ENCODE assay signal across 27 mouse cellular contexts in the genomic region with DNA sequence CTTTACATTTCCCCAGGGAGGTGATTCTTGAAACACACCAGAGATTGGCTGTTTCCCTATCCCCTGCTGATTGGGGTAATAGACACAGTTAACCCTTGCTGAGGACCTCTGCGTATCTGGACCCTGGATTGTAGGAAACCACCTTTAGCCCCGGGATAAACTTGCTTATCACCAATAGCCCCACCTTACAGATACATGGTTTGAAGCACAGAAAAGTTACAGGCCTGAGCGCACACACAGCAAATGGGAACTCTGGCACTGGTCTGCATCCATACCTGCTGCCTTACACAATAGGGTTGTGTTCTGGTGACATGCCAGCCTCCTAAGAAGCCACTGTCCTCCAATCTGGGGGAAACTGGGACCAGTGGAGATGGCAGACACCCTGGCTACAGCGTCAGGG. TPM values are rescaled to one million over a fixed set of nuclear protein-coding genes. Genes with fewer than 3 reads are reported as not detected.
DNase-seq lines count a peak whose midpoint lies in the region; ATAC-seq lines count a peak whose summit lies in the region.
"Had no signal": no experiment of that assay in that cellular context is flagged by ENCODE, and none has a peak within 500 bp of the region (broad histone marks: within the 10 kb centered on the region; RNA-seq: fewer than 3 reads in every experiment).

No protein-coding gene starts in this region.

- H3K9ac ChIP-seq in intestine, embryonic 15.5 days = no peak overlapping the region
- H3K9ac ChIP-seq: embryonic facial prominence, embryonic 13.5 days; forebrain, embryonic 13.5 days; forebrain, postnatal 0 days; heart, embryonic 12.5 days; heart, embryonic 15.5 days; hindbrain, embryonic 13.5 days had no signal

- no peak for ATAC-seq in megakaryocyte, adult 5-6 weeks (ENCODE audit: poor library complexity, severe bottlenecking)
- peak; percentile 71 for ATAC-seq in intestine, embryonic 15.5 days
- ATAC-seq: activated CD4-positive, CD25-positive, alpha-beta regulatory T cell, adult 4 months; CD4-positive, CD25-positive, alpha-beta regulatory T cell, adult 4 months; forebrain, embryonic 13.5 days; forebrain, postnatal 0 days; hindbrain, embryonic 16.5 days had no signal

- 65% methylated on average over 4 of the region's 4 CpGs for WGBS in intestine, embryonic 15.5 days
- WGBS in macrophage (ENCODE audit: missing documents) = 80% methylated on average over 4 of the region's 4 CpGs

- H3K4me1 ChIP-seq in megakaryocyte, embryonic 14.5 days = peaks cover 79% of the 10 kb centered on the region
- H3K4me1 ChIP-seq in intestine, embryonic 15.5 days (replicated peaks) = no peaks in the 10 kb centered on the region
- H3K4me1 ChIP-seq: embryonic facial prominence, embryonic 10.5 days; embryonic facial prominence, embryonic 13.5 days; forebrain, embryonic 13.5 days; heart, embryonic 12.5 days; heart, embryonic 15.5 days; hindbrain, embryonic 10.5 days; hindbrain, embryonic 13.5 days had no signal

- intact Hi-C loops in gastrocnemius, postnatal 14 days (cut with DNase I; ENCODE audit: low total_unique reads) = no loop called here

- H3K27me3 ChIP-seq in megakaryocyte, embryonic 14.5 days (replicated peaks) = no peaks in the 10 kb centered on the region
- no peaks in the 10 kb centered on the region for H3K27me3 ChIP-seq in intestine, embryonic 15.5 days (replicated peaks)
- H3K27me3 ChIP-seq: embryonic facial prominence, embryonic 13.5 days; forebrain, embryonic 13.5 days; heart, embryonic 15.5 days; hindbrain, embryonic 13.5 days had no signal

- DNase-seq in gastrocnemius, postnatal 14 days = no peak
- DNase-seq in urinary bladder, postnatal 10 days (ENCODE audit: low spot score) = no peak
- DNase-seq: cerebellum, adult 11 months; cerebellum, adult 2 months; cerebellum, adult 9-11 months; cerebellum, postnatal 25 days; forebrain, postnatal 0 days; gastrocnemius, adult 2 months; gastrocnemius, postnatal 25 days; heart, postnatal 36 days had no signal

- peaks cover 49% of the 10 kb centered on the region for H3K79me2 ChIP-seq in macrophage (ENCODE audit: inconsistent target)

- H3K36me3 ChIP-seq in megakaryocyte, embryonic 14.5 days (replicated peaks; ENCODE audit: low read length) = peaks cover 7% of the 10 kb centered on the region
- H3K36me3 ChIP-seq in intestine, embryonic 15.5 days = no peaks in the 10 kb centered on the region
- H3K36me3 ChIP-seq in macrophage (ENCODE audit: inconsistent target) = peaks cover 15% of the 10 kb centered on the region
- H3K36me3 ChIP-seq: embryonic facial prominence, embryonic 10.5 days; embryonic facial prominence, embryonic 13.5 days; heart, embryonic 12.5 days; heart, embryonic 15.5 days; hindbrain, embryonic 10.5 days; hindbrain, embryonic 13.5 days had no signal

- no peaks in the 10 kb centered on the region for H3K9me3 ChIP-seq in megakaryocyte, embryonic 14.5 days
- H3K9me3 ChIP-seq in intestine, embryonic 15.5 days = no peaks in the 10 kb centered on the region
- H3K9me3 ChIP-seq: embryonic facial prominence, embryonic 10.5 days; embryonic facial prominence, embryonic 13.5 days; forebrain, embryonic 13.5 days; heart, embryonic 12.5 days; heart, embryonic 15.5 days; hindbrain, embryonic 10.5 days; hindbrain, embryonic 13.5 days had no signal

- H3K27ac ChIP-seq in intestine, embryonic 15.5 days = 0 out of 2 replicates have a peak overlapping the region, but pooled peaks have one; percentile 9
- H3K27ac ChIP-seq in macrophage = peak overlapping the region; percentile 100
- H3K27ac ChIP-seq: embryonic facial prominence, embryonic 10.5 days; embryonic facial prominence, embryonic 13.5 days; forebrain, embryonic 13.5 days; gastrocnemius, adult 2 months; heart, embryonic 15.5 days; hindbrain, embryonic 10.5 days; hindbrain, embryonic 13.5 days had no signal

- H3K4me3 ChIP-seq in megakaryocyte, embryonic 14.5 days (replicated peaks) = peak overlapping the region; percentile 86
- H3K4me3 ChIP-seq in intestine, embryonic 15.5 days (replicated peaks) = no peak overlapping the region
- peak overlapping the region; percentile 92; the same call in 1 of the 2 replicates for H3K4me3 ChIP-seq in macrophage (ENCODE audit: inconsistent target)
- H3K4me3 ChIP-seq: embryonic facial prominence, embryonic 10.5 days; embryonic facial prominence, embryonic 13.5 days; erythroblast, embryonic 14.5 days; forebrain, embryonic 13.5 days; gastrocnemius, adult 2 months; heart, embryonic 12.5 days; heart, embryonic 15.5 days; hindbrain, embryonic 10.5 days; hindbrain, embryonic 13.5 days had no signal

- H3K4me2 ChIP-seq in intestine, embryonic 15.5 days (replicated peaks) = no peak overlapping the region; the same call in 1 of the 2 replicates
- H3K4me2 ChIP-seq: embryonic facial prominence, embryonic 13.5 days; forebrain, embryonic 13.5 days; heart, embryonic 12.5 days; heart, embryonic 15.5 days; hindbrain, embryonic 13.5 days had no signal

RNA-seq across cellular contexts. Expression of a gene that starts 0.4 kb away (rescaled TPM):
- 45.6 and 176 TPM in 2 replicates for polyA plus RNA-seq in megakaryocyte, embryonic 14.5 days (2012; ENCODE audit: insufficient read depth, low replicate concordance)
- total RNA-seq in megakaryocyte, adult 5-6 weeks (2015) = 50.6 and 58.3 TPM in 2 replicates
- 85.8 and 90.5 TPM in 2 replicates for total RNA-seq in megakaryocyte, adult 5-6 weeks (2017)
- polyA plus RNA-seq in intestine, embryonic 15.5 days (2015; fragmentation: Nextera tagmentation; extraction: Ambion mirVana) = 4.2 and 4.7 TPM in 2 replicates
- total RNA-seq in macrophage (2018; cell fraction: chromatin; rRNA removed) = 100 to 1,000 TPM in 14 of 26 experiments, 10 to 100 TPM in 12; 29.1 to 515 (median 123) TPM
- 1,000 to 10,000 TPM in 13 of 26 experiments, 100 to 1,000 TPM in 13; 304 to 1,510 (median 741) TPM for total RNA-seq in macrophage (2018; cell fraction: cytosol; rRNA removed)
- 1,000 to 10,000 TPM in 6 of 26 experiments, 100 to 1,000 TPM in 20; 159 to 1,349 (median 465) TPM for total RNA-seq in macrophage (2018; cell fraction: nucleus; rRNA removed)
- polyA plus RNA-seq in macrophage (2018) = 965 to 1,222 TPM (median 1,131 TPM) in 3 replicates
- total RNA-seq in gastrocnemius, postnatal 14 days (2021) = under 1 TPM; 0.66 to 0.94 TPM
- total RNA-seq: common myeloid progenitor, adult 5-6 weeks had no signal
- polyA plus RNA-seq: activated CD4-positive, CD25-positive, alpha-beta regulatory T cell, adult 4 months; C2C12; CD4-positive, CD25-positive, alpha-beta regulatory T cell, adult 4 months had no signal

RNA-seq across cellular contexts. Expression of a gene that starts 13.9 kb away (rescaled TPM):
- polyA plus RNA-seq in megakaryocyte, embryonic 14.5 days (2012; ENCODE audit: insufficient read depth, low replicate concordance) = 538 and 669 TPM in 2 replicates
- 0.29 and 0.39 TPM in 2 replicates for total RNA-seq in megakaryocyte, adult 5-6 weeks (2015)
- total RNA-seq in megakaryocyte, adult 5-6 weeks (2017) = 0.40 TPM in 1 of 2 replicates, not detected in the other
- 0.44 and 0.68 TPM in 2 replicates for polyA plus RNA-seq in intestine, embryonic 15.5 days (2015; fragmentation: Nextera tagmentation; extraction: Ambion mirVana)
- 10 to 100 TPM in 21 of 26 experiments, 1 to 10 TPM in 5; 2.8 to 59.7 (median 18.2) TPM for total RNA-seq in macrophage (2018; cell fraction: chromatin; rRNA removed)
- 1 to 10 TPM in 3 of 26 experiments, under 1 TPM in 20, not detected in 3; 0.18 to 2.1 (median 0.56) TPM for total RNA-seq in macrophage (2018; cell fraction: cytosol; rRNA removed)
- 10 to 100 TPM in 14 of 26 experiments, 1 to 10 TPM in 12; 1.4 to 39.3 (median 13.3) TPM for total RNA-seq in macrophage (2018; cell fraction: nucleus; rRNA removed)
- 2.0 to 2.7 TPM (median 2.4 TPM) in 3 replicates for polyA plus RNA-seq in macrophage (2018)
- total RNA-seq in gastrocnemius, postnatal 14 days (2021) = not detected
- total RNA-seq: forebrain, postnatal 0 days; gastrocnemius, adult 2 months had no signal
- polyA plus RNA-seq: activated CD4-positive, CD25-positive, alpha-beta regulatory T cell, adult 4 months; C2C12; CD4-positive, CD25-positive, alpha-beta regulatory T cell, adult 4 months; forebrain, postnatal 0 days had no signal

RNA-seq across cellular contexts. Expression of a gene that starts 29.9 kb away (rescaled TPM):
- polyA plus RNA-seq in megakaryocyte, embryonic 14.5 days (2012; ENCODE audit: insufficient read depth, low replicate concordance) = 0.94 TPM in 1 of 2 replicates, not detected in the other
- total RNA-seq in megakaryocyte, adult 5-6 weeks (2015) = 68.9 and 78.4 TPM in 2 replicates
- 34.0 and 39.6 TPM in 2 replicates for total RNA-seq in megakaryocyte, adult 5-6 weeks (2017)
- polyA plus RNA-seq in intestine, embryonic 15.5 days (2015; fragmentation: Nextera tagmentation; extraction: Ambion mirVana) = 0.28 and 0.45 TPM in 2 replicates
- total RNA-seq in macrophage (2018; cell fraction: chromatin; rRNA removed) = 100 to 1,000 TPM in 1 of 26 experiments, 10 to 100 TPM in 23, 1 to 10 TPM in 2; 5.0 to 104 (median 38.2) TPM
- total RNA-seq in macrophage (2018; cell fraction: cytosol; rRNA removed) = 10 to 100 TPM in 25 of 26 experiments, 1 to 10 TPM in 1; 8.4 to 75.4 (median 35.8) TPM
- 100 to 1,000 TPM in 6 of 26 experiments, 10 to 100 TPM in 20; 14.3 to 189 (median 63.5) TPM for total RNA-seq in macrophage (2018; cell fraction: nucleus; rRNA removed)
- 36.0 to 70.3 TPM (median 51.1 TPM) in 3 replicates for polyA plus RNA-seq in macrophage (2018)
- total RNA-seq in gastrocnemius, postnatal 14 days (2021) = under 1 TPM; 0.06 to 0.07 TPM
- total RNA-seq: gastrocnemius, adult 2 months; gastrocnemius, postnatal 25 days had no signal
- polyA plus RNA-seq: C2C12; embryonic facial prominence, embryonic 10.5 days; embryonic facial prominence, embryonic 13.5 days had no signal

RNA-seq across cellular contexts. Expression of a gene that starts 46.5 kb away (rescaled TPM):
- 38.9 and 51.5 TPM in 2 replicates for polyA plus RNA-seq in megakaryocyte, embryonic 14.5 days (2012; ENCODE audit: insufficient read depth, low replicate concordance)
- total RNA-seq in megakaryocyte, adult 5-6 weeks (2015) = 48.1 and 51.7 TPM in 2 replicates
- 45.3 and 52.1 TPM in 2 replicates for total RNA-seq in megakaryocyte, adult 5-6 weeks (2017)
- 0.24 and 0.37 TPM in 2 replicates for polyA plus RNA-seq in intestine, embryonic 15.5 days (2015; fragmentation: Nextera tagmentation; extraction: Ambion mirVana)
- 10 to 100 TPM in 8 of 26 experiments, 1 to 10 TPM in 18; 1.0 to 22.0 (median 6.9) TPM for total RNA-seq in macrophage (2018; cell fraction: chromatin; rRNA removed)
- 10 to 100 TPM in 22 of 26 experiments, 1 to 10 TPM in 4; 7.6 to 58.7 (median 25.9) TPM for total RNA-seq in macrophage (2018; cell fraction: cytosol; rRNA removed)
- 10 to 100 TPM in 18 of 26 experiments, 1 to 10 TPM in 8; 5.2 to 57.1 (median 22.5) TPM for total RNA-seq in macrophage (2018; cell fraction: nucleus; rRNA removed)
- polyA plus RNA-seq in macrophage (2018) = 10.8 to 16.6 TPM (median 14.5 TPM) in 3 replicates
- under 1 TPM; 0.10 to 0.11 TPM for total RNA-seq in gastrocnemius, postnatal 14 days (2021)
- total RNA-seq: gastrocnemius, adult 2 months had no signal
- polyA plus RNA-seq: C2C12; hindbrain, embryonic 16.5 days had no signal

Comparison
In these comparisons a context has a peak if more than half of its experiments do, and no peak if none do; other contexts are left out.
1. RNA of a gene that starts 13.9 kb away (polyA plus RNA-seq): 538 to 669 TPM in megakaryocyte, embryonic 14.5 days; 2.0 to 2.7 TPM in macrophage and 0.44 to 0.68 TPM in intestine, embryonic 15.5 days; every median in the first group is over 100 times any median in the second.
2. RNA of a gene that starts 29.9 kb away (polyA plus RNA-seq): 36.0 to 70.3 TPM in macrophage; 0.94 TPM in megakaryocyte, embryonic 14.5 days and 0.28 to 0.45 TPM in intestine, embryonic 15.5 days; every median in the first group is over 10 times any median in the second.